Mouse (Mus musculus): ENCODE measurements around the gene Slc2a13.

Gene Slc2a13

GRCm38 (mm10) chr15:91372464-91373202 is 200.4 kb downstream of the Slc2a13 start:
- no peak for DNase-seq

GRCm38 (mm10) chr15:91371859-91372394 is 201.1 kb downstream of the Slc2a13 start:
- no peak for DNase-seq

GRCm38 (mm10) chr15:91369736-91370449 is 203.2 kb downstream of the Slc2a13 start:
- no peak for DNase-seq

GRCm38 (mm10) chr15:91360495-91360894 is 212.6 kb downstream of the Slc2a13 start:
- no peak for DNase-seq

DNA sequence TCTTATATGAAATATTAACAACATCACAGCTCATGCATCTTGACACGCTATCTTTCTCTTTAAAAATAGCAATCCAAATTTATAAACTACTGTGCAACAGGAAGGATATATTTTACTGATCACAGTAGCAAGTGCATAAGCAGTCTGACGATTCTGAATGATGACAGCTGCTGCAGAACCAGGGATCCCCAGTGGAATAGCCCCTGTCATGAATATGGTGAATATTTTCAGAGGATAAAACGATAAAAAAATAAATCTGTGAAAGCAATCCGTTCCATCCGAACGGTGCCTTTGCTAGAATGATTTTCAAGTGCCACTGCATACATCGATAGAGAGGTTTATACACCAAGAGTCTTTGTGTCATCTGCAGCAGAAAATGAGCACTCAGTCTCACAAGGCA is 222.1 kb downstream of the Slc2a13 start:
- no peak for DNase-seq

DNA sequence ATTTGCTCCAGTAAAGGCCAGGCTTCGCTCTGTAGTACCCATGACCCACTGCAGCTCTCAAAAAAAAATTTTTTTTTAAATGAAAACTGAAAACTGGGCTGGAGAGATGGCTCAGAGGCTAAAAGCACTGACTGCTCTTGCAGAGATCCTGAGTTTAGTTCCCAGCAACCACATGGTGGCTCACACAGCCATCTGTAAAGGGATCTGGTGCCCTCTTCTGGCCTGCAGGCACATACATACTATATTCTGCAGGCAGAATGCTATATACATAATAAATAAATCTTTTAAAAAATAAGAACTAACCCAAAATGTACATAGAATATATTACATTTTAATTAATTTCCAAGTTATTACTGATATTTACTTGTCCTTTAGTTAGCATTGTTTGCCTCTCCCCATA is 234.7 kb downstream of the Slc2a13 start:
- no peak for DNase-seq

DNA sequence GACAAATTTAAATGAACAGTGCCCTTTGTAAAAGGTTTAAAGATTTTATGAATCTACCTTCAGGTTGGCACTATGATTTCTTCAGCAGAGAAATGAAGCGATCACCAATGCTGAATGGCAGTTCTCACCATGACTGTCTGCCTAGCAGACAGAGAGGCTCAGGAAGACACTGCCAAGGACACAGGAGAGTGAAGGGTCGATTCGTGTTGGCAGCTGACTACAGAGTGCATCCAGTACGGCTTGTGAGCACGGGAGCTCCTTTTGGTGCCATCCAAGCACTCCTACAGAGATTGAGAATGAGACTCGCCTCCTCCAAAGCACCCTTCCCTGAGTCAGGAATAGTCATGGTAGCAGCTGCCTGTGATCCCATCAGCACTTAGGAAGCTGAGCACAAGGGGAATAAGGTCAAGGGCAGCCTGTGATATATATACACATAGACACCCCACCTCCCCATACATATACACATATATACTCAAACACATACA is 238.6 kb downstream of the Slc2a13 start:
- DNase-seq = no peak

DNA sequence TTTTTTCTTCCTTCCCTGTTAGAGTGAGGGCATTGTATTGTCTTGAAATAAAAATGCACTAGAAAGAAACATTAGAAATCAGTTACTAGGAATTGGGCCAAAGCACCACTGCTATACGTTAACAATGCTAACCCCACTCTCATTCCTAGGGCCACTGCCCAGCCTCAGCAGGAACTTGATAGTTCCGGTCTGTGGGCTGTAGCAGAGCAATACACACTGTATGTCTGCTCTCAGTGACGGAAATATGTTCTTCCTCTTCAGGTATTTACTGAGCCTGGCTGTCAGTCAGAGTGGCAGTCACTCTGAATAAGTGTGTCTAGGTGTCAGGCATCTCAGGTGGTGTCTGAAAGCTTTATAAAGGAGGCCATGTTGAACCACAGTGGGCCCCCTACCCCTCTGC is 245.3 kb downstream of the Slc2a13 start:
- DNase-seq = no peak

GRCm38 (mm10) chr15:91327023-91327422 is 246.0 kb downstream of the Slc2a13 start:
- DNase-seq = no peak

DNA sequence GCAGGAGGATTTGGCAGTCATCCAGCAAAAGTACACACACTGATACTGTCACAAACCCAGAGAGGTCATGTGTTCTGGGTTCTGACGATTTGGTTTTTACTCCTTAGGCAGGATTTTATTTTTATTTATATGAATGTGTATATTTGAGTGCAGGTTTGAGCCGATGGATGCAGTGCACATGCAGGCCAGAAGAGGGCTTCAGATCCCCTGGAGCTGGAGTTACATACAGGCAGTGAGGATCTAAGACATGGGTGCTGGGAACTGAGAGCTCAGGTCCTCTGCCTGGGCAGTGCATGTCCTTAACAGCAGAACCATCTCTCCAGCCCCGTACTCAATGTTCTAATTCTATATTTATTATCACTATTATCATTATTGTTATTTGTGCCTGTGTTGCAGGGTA is 253.7 kb downstream of the Slc2a13 start:
- DNase-seq = peak; percentile 12

GRCm38 (mm10) chr15:91316964-91317363 is 256.1 kb downstream of the Slc2a13 start:
- DNase-seq = peak; percentile 21

DNA sequence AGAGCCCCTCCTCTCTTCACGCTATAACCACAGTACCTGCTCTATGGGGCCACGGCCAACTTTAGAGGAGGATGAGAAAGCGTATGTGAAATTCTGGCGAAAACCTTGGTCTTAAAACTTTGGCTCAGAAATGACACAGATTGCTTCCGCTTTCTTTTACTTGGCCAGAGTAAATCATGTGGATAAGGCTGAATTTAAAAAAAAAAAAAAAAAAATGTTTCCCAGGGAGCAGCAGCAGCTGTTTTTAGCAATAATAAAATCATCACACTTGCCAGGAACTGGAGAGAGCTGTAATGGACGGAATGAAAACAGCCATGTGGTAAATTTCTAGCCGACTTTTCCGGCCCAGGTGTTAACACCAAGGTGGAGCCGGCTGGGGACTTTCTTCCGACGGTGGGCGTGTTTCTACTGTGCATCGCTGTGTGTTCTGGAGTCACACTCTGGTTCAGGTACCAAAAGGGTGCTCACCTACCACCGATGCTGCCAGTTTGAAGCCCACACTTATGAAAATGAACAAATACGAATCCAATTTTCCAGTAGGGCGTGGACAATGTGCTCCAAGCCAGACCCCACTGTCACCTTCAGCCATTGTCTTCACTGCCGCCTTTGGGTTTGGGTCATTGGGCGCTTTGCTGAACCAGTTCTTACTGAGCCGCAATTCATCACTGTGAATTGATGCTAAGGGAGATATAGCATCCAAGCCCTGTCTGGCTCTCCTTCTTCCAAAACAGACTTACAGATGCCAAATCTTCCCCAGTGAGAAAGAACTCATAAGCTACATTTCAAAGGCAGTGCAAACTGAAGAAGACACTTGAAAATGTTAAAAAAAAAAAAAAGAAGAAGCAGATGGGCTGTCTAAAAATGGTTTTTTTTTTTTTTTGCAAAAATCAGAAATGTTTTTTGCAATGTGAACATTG is 258.4 kb downstream of the Slc2a13 start:
- no peak for DNase-seq

- DNase-seq = peak; percentile 86
These were observed 268.7 kb downstream of the Slc2a13 start for GRCm38 (mm10) chr15:91304296-91304852.

GRCm38 (mm10) chr15:91301366-91301765 is 271.7 kb downstream of the Slc2a13 start:
- peak; percentile 84 for DNase-seq

GRCm38 (mm10) chr15:91299319-91299835 is 273.7 kb downstream of the Slc2a13 start:
- DNase-seq = no peak

DNA sequence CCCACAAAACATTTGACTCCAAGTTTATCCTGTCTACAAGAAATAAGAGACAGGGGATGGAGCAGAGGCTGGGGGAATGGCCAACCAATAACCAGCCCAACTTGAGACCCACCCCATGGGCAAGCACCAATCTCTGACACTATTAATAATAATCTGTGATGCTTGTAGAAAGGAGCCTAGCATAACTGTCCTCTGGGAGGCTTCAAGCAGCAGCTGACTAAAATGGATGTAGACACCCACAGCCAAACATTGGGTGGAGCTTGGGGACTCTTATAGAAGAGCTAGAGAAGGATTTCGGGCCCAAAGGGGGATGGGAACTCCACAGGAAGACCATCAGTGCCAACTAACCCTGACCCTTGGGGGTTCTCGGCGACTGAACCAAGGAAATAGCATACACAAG is 289.6 kb downstream of the Slc2a13 start:
- DNase-seq = no peak

DNA sequence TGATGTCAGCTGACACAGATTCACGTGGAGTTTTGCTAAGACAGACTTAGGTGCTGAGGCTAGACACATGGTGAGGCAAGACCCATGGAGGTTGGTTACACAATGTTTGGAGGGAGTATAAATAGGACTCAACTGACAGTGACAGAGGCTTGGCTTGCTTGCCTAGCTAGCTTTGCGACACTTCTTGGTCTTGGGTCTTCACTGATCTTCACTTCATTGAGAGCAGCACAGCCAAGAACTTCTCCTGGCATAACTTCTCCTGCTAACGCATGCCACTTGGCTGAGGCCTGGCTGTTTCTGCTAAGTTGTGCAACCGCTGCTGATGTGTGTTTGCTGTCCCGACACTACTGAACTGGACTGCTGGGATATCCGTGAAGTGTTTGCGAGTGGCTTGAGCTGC is 290.2 kb downstream of the Slc2a13 start:
- DNase-seq = no peak

DNA sequence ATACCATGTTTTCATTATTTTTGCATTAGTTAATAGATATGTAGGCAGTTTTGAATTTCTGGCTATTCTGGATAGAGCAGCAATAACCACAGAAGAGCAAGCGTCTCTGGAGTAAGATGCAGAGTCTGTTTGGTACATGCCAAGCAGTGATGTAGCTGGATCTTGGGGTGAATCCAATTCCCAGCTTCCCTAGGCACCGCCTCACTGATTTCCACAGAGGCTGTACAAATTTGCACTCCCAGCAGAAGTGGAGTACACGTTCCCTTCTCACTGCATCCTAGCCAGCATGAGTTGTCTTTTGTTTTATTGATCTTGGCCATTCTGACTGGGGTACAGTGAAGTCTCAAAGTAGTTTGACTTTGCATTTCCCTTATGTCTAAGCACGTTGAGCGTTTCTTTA is 291.5 kb downstream of the Slc2a13 start:
- no peak for DNase-seq

DNA sequence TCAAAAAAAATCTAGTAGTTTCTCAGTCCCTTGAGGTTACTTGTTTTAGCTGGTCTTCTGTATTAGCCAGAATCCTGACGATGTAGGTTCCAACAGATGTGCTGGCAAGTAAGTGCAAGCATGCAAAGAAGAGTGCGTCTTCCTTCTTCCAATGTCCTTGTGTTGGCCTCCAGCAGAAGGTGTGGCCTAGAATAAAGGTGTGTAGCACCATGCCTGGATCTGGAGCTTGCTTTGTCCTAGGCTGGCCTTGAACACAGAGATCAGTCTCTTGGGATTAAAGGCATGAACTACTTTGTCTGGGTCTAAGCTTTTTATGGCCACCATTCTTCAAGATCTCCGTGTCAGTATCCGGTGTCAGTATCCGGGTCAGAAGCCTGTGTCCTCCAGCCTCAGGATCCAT is 293.5 kb downstream of the Slc2a13 start:
- no peak for DNase-seq

- no peak for DNase-seq
These were observed 297.1 kb downstream of the Slc2a13 start for GRCm38 (mm10) chr15:91275961-91276360.

GRCm38 (mm10) chr15:91268532-91268931 is 304.5 kb downstream of the Slc2a13 start:
- no peak for DNase-seq

- DNase-seq = no peak
These were observed 309.1 kb downstream of the Slc2a13 start for GRCm38 (mm10) chr15:91263926-91264325.
